19 mouse cellular contexts compared by ENCODE assay signal in genomic region chr3:31963076-31963475, GRCm38 (mm10).
A peak's percentile ranks its signal among the peaks of the same experiment; 100 is the strongest.
DNase-seq lines count a peak whose midpoint lies in the region; ATAC-seq lines count a peak whose summit lies in the region.
"Had no signal": no experiment of that assay in that cellular context is flagged by ENCODE, and none has a peak within 500 bp of the region (broad histone marks: within the 10 kb centered on the region; RNA-seq: fewer than 3 reads in every experiment).

No protein-coding gene starts in this region.

- H3K4me3 ChIP-seq in midbrain, embryonic 11.5 days (ENCODE audit: low read depth, low read length): no peak overlapping the region
- H3K4me3 ChIP-seq in midbrain, embryonic 13.5 days (replicated peaks): no peak overlapping the region

- DNase-seq in heart, adult 11 months: peak; percentile 79
- no peak for DNase-seq in heart, adult 9 months (ENCODE audit: low spot score in 2 of 2)
- DNase-seq in midbrain, embryonic 11.5 days (ENCODE audit: low spot score, missing footprints): peak; percentile 71
- DNase-seq: adrenal gland, adult 2 months; adrenal gland, adult 8-10 months; adrenal gland, postnatal 10 days; adrenal gland, postnatal 14 days; adrenal gland, postnatal 25 days; adrenal gland, postnatal 36 days; B cell, adult 2 months; cerebellum, adult 11 months; cerebellum, adult 11-12 months; cerebellum, adult 18-20 months had no signal

- ATAC-seq in midbrain, embryonic 11.5 days (ENCODE audit: low FRiP score): no peak
- ATAC-seq in midbrain, embryonic 13.5 days: no peak
- ATAC-seq: activated CD4-positive, CD25-positive, alpha-beta regulatory T cell, adult 4 months; CD4-positive, CD25-positive, alpha-beta regulatory T cell, adult 4 months; Patski had no signal

- H3K27ac ChIP-seq in midbrain, embryonic 11.5 days (ENCODE audit: low read depth, low read length): no peak overlapping the region
- H3K27ac ChIP-seq in midbrain, embryonic 13.5 days: no peak overlapping the region

- no peaks in the 10 kb centered on the region for H3K9me3 ChIP-seq in midbrain, embryonic 11.5 days (ENCODE audit: control insufficient read depth, low read length)
- H3K9me3 ChIP-seq in midbrain, embryonic 13.5 days: no peaks in the 10 kb centered on the region
- H3K9me3 ChIP-seq: G1E had no signal

- H3K36me3 ChIP-seq in midbrain, embryonic 11.5 days (ENCODE audit: control insufficient read depth, insufficient read depth, low read length): no peaks in the 10 kb centered on the region
- no peaks in the 10 kb centered on the region for H3K36me3 ChIP-seq in midbrain, embryonic 13.5 days
- H3K36me3 ChIP-seq: G1E had no signal

- no peak overlapping the region for H3K9ac ChIP-seq in midbrain, embryonic 11.5 days (ENCODE audit: low read length)
- H3K9ac ChIP-seq in midbrain, embryonic 13.5 days (replicated peaks): no peak overlapping the region

- 94% methylated on average over 3 of the region's 3 CpGs for WGBS in midbrain, embryonic 11.5 days
- WGBS in midbrain, embryonic 13.5 days: 97% methylated on average over 3 of the region's 3 CpGs

- no peaks in the 10 kb centered on the region for H3K27me3 ChIP-seq in midbrain, embryonic 11.5 days (ENCODE audit: control insufficient read depth, insufficient read depth, low read length)
- H3K27me3 ChIP-seq in midbrain, embryonic 13.5 days: no peaks in the 10 kb centered on the region
- H3K27me3 ChIP-seq: CH12.LX had no signal

- no peak overlapping the region for H3K4me2 ChIP-seq in midbrain, embryonic 11.5 days
- no peak overlapping the region for H3K4me2 ChIP-seq in midbrain, embryonic 13.5 days (replicated peaks)

- 0 out of 2 replicates have a peak, but pooled peaks cover 4% of the 10 kb centered on the region for H3K4me1 ChIP-seq in midbrain, embryonic 11.5 days (ENCODE audit: control insufficient read depth, insufficient read depth, low read length)
- H3K4me1 ChIP-seq in midbrain, embryonic 13.5 days (replicated peaks): peaks cover 12% of the 10 kb centered on the region; the same call in 1 of the 2 replicates

Comparison
In these comparisons a context has a peak if more than half of its experiments do, and no peak if none do; other contexts are left out.
1. DNase-seq: peak in heart, adult 11 months (single experiment) and midbrain, embryonic 11.5 days (single experiment); none in heart, adult 9 months (0 of 2).